Comparison of ENCODE assay signal across 9 mouse cellular contexts in the genomic region with DNA sequence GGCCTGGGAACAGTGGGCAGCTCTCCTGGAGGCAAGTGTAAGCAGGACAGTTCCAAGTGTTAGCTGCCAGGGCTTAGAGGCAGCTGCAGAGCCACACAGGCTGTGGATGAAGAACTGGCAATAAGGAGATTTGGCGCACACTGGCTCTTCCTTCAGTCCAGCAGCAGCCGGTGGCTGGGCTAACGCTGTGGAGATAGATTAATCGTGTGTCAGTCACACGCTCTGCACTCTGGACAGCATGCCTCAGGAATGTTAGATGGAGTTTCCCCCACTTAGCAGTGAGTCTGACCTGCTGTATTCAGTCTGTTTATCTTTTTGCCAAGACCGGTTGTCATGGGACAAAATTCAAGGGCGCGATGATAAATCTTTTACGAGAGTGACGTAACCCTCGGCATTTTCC. TPM values are rescaled to one million over a fixed set of nuclear protein-coding genes. Genes with fewer than 3 reads are reported as not detected.
A peak's percentile ranks its signal among the peaks of the same experiment; 100 is the strongest.
DNase-seq lines count a peak whose midpoint lies in the region; ATAC-seq and TF ChIP-seq lines count a peak whose summit lies in the region.
"Had no signal": no experiment of that assay in that cellular context is flagged by ENCODE, and none has a peak within 500 bp of the region (broad histone marks: within the 10 kb centered on the region; RNA-seq: fewer than 3 reads in every experiment).

No protein-coding gene starts in this region.

- H3K27ac ChIP-seq in kidney, embryonic 15.5 days = no peak overlapping the region
- no peak overlapping the region for H3K27ac ChIP-seq in thymus, adult 2 months (ENCODE audit: control insufficient read depth, insufficient read depth, low read length)

- peak; percentile 88 for DNase-seq in Muller cell, postnatal 12 days (ENCODE audit: inconsistent ontology term)
- DNase-seq in adrenal gland, postnatal 14 days = peak; percentile 72
- peak; percentile 49 to 50 for DNase-seq in heart, adult 9 months (ENCODE audit: low spot score in 2 of 2)
- peak; percentile 34 to 63 for DNase-seq in lung, postnatal 4 days
- no peak for DNase-seq in thymus, adult 2 months
- no peak for DNase-seq in T-cell, adult 2 months (ENCODE audit: low spot score)

- peak; percentile 77 for ATAC-seq in kidney, embryonic 15.5 days (replicated peaks; ENCODE audit: low FRiP score)
- no peak for ATAC-seq in erythroblast, adult 5-6 weeks (replicated peaks; ENCODE audit: low FRiP score, poor library complexity, severe bottlenecking)

- no peaks in the 10 kb centered on the region for H3K36me3 ChIP-seq in kidney, embryonic 15.5 days
- no peaks in the 10 kb centered on the region for H3K36me3 ChIP-seq in thymus, adult 2 months (ENCODE audit: control insufficient read depth, insufficient read depth, low read length)

- H3K4me3 ChIP-seq in kidney, embryonic 15.5 days (replicated peaks) = no peak overlapping the region
- H3K4me3 ChIP-seq in thymus, adult 2 months (ENCODE audit: control insufficient read depth, insufficient read depth, low read length) = no peak overlapping the region
- H3K4me3 ChIP-seq: megakaryocyte, embryonic 14.5 days had no signal

- H3K9me3 ChIP-seq in kidney, embryonic 15.5 days (replicated peaks) = no peaks in the 10 kb centered on the region
- H3K9me3 ChIP-seq: megakaryocyte, embryonic 14.5 days had no signal

- 28% methylated on average over 11 of the region's 11 CpGs for WGBS in kidney, embryonic 15.5 days
- 94% methylated on average over 11 of the region's 11 CpGs for WGBS in thymus, adult 2 months

- H3K4me2 ChIP-seq in kidney, embryonic 15.5 days = no peak overlapping the region

- no peaks in the 10 kb centered on the region for H3K27me3 ChIP-seq in kidney, embryonic 15.5 days
- H3K27me3 ChIP-seq in thymus, adult 2 months (ENCODE audit: control insufficient read depth, insufficient read depth, low read length) = no peaks in the 10 kb centered on the region

- no peak overlapping the region for H3K9ac ChIP-seq in kidney, embryonic 15.5 days

- H3K4me1 ChIP-seq in kidney, embryonic 15.5 days = peaks cover 67% of the 10 kb centered on the region
- H3K4me1 ChIP-seq in thymus, adult 2 months (replicated peaks; ENCODE audit: control insufficient read depth, insufficient read depth, low read length) = no peaks in the 10 kb centered on the region

- TF ChIP-seq POLR2A in thymus, adult 2 months (IDR thresholded peaks at IDR 0.05; ENCODE audit: control insufficient read depth, extremely low read depth, insufficient read depth, low read length, poor library complexity) = no peak

- TF ChIP-seq CTCF in thymus, adult 2 months (IDR thresholded peaks at IDR 0.05; ENCODE audit: borderline replicate concordance, control insufficient read depth, extremely low read depth, insufficient read depth, low read length, poor library complexity) = no peak

RNA-seq across cellular contexts. Expression of gene Flnb, which starts 35.9 kb away (rescaled TPM):
- 43.3 and 45.7 TPM in 2 replicates for total RNA-seq in adrenal gland, postnatal 14 days (2021)
- polyA plus RNA-seq in kidney, embryonic 15.5 days (2015; fragmentation: Nextera tagmentation; extraction: Ambion mirVana) = 19.4 and 20.6 TPM in 2 replicates
- polyA plus RNA-seq in thymus, adult 2 months (2012; rRNA removed) = 26.4 and 26.5 TPM in 2 replicates
- 2.7 and 3.8 TPM in 2 replicates for total RNA-seq in erythroblast, adult 5-6 weeks (2015; ENCODE audit: low replicate concordance)
- 2.0 and 2.2 TPM in 2 replicates for total RNA-seq in erythroblast, adult 5-6 weeks (2017; ENCODE audit: low replicate concordance)

Comparison
In these comparisons a context has a peak if more than half of its experiments do, and no peak if none do; other contexts are left out.
1. DNase-seq: peak in Muller cell, postnatal 12 days (single experiment), adrenal gland, postnatal 14 days (single experiment), heart, adult 9 months (2 of 2) and lung, postnatal 4 days (2 of 2); none in thymus, adult 2 months (single experiment) and T-cell, adult 2 months (single experiment).